Mouse (Mus musculus): ENCODE measurements around the gene Rnf212b.

Rnf212b gene

GRCm38 (mm10) chr14:54874165-54874564 is 60.2 kb downstream of the Rnf212b start:
- no peak for DNase-seq (ENCODE audit: low read depth, low spot score)

GRCm38 (mm10) chr14:54875844-54876538 is 62.0 kb downstream of the Rnf212b start:
- peak; percentile 38 for DNase-seq (ENCODE audit: low read depth, low spot score)

- peak; percentile 90 for DNase-seq (ENCODE audit: low read depth, low spot score)
Measured at GRCm38 (mm10) chr14:54876539-54877047, 62.7 kb downstream of the Rnf212b start.

- DNase-seq (ENCODE audit: low read depth, low spot score) = peak; percentile 40
Measured at GRCm38 (mm10) chr14:54877048-54877715, 63.2 kb downstream of the Rnf212b start, which contains the start of gene Ppp1r3e. Ppp1r3e (minus strand) TSS chr14:54877550.

- peak; percentile 76 for DNase-seq (ENCODE audit: low read depth, low spot score)
Measured at GRCm38 (mm10) chr14:54883154-54884021, 69.4 kb downstream of the Rnf212b start, which contains the start of the genes Bcl2l2 and Gm20521. Bcl2l2 (plus strand) TSS chr14:54883377. Gm20521 (plus strand) TSS chr14:54883441.

- no peak for DNase-seq (ENCODE audit: low read depth, low spot score)
Measured at GRCm38 (mm10) chr14:54884022-54884712, 70.2 kb downstream of the Rnf212b start.

GRCm38 (mm10) chr14:54885309-54885708 is 71.4 kb downstream of the Rnf212b start:
- no peak for DNase-seq (ENCODE audit: low read depth, low spot score)

GRCm38 (mm10) chr14:54892200-54892599 is 78.3 kb downstream of the Rnf212b start, which contains the start of gene Pabpn1:
Pabpn1 (plus strand) TSS chr14:54892500.
- DNase-seq (ENCODE audit: low read depth, low spot score) = no peak

GRCm38 (mm10) chr14:54893651-54894181 is 79.8 kb downstream of the Rnf212b start:
- peak; percentile 98 for DNase-seq (ENCODE audit: low read depth, low spot score)

GRCm38 (mm10) chr14:54894296-54895151 is 80.6 kb downstream of the Rnf212b start:
- no peak for DNase-seq (ENCODE audit: low read depth, low spot score)

- no peak for DNase-seq (ENCODE audit: low read depth, low spot score)
Measured at GRCm38 (mm10) chr14:54897445-54897844, 83.5 kb downstream of the Rnf212b start.

- DNase-seq (ENCODE audit: low read depth, low spot score) = no peak
Measured at GRCm38 (mm10) chr14:54900383-54900782, 86.4 kb downstream of the Rnf212b start.

GRCm38 (mm10) chr14:54903641-54904040 is 89.7 kb downstream of the Rnf212b start:
- no peak for DNase-seq (ENCODE audit: low read depth, low spot score)
